Mouse (Mus musculus): ENCODE measurements at regions not wholly inside any gene's neighbourhood (a gene's known extent, or its start where the extent isn't known, plus 50 kb on each side); places are given as distances from the start of the nearest gene placed in this dataset.

- no peak for TF ChIP-seq POLR2A (IDR thresholded peaks at IDR 0.05; ENCODE audit: borderline replicate concordance, extremely low read depth, insufficient read depth, insufficient read length)
- 61% methylated on average over 9 of the region's 9 CpGs for WGBS
- Histone ChIP-seq H3K4me3 (replicated peaks; ENCODE audit: low read length) (no peak overlapping the region), H3K27me3 (ENCODE audit: control insufficient read depth, insufficient read depth, low read length) (no peaks in the 10 kb centered on the region), H3K27ac (replicated peaks; ENCODE audit: low read depth, low read length) (no peak overlapping the region), H3K4me2 (replicated peaks; ENCODE audit: low read depth, low read length, severe bottlenecking) (no peak overlapping the region), H3K9me3 (ENCODE audit: control insufficient read depth, low read length) (no peaks in the 10 kb centered on the region), H3K4me1 (ENCODE audit: control insufficient read depth, insufficient read depth, low read length) (no peaks in the 10 kb centered on the region; the same call in 1 of the 2 replicates), H3K9ac (ENCODE audit: low read depth, low read length, severe bottlenecking) (no peak overlapping the region), H3K36me3 (ENCODE audit: control insufficient read depth, insufficient read depth, low read length) (no peaks in the 10 kb centered on the region)
- DNase-seq (ENCODE audit: low spot score) (no peak), ATAC-seq (ENCODE audit: low FRiP score, low read depth) (no peak)
Measured at GRCm38 (mm10) chr4:137216908-137217497, 60.3 kb upstream of the Wnt4 start.

DNA sequence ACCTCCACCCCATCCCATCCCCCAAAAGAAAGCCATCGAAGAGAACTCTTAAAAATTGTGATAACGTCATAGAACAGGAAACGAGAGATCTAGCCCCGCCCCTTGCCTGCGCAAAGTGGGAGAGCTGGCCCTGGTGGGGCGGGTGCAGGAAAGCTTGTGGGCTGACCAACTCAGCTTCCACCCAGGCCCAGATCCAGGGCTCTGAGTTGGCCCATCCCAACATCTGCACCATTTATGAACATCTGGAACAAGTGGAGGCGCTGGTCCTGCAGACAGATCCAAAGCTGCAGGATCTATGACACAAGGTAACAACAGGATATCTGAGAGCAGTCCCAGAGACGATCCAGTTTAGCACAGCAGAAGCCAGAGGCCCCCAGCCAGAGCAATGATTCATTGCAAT lies 62.7 kb upstream of the Wnt4 start:
- Histone ChIP-seq H3K36me3 (ENCODE audit: control insufficient read depth, insufficient read depth, low read length) (no peaks in the 10 kb centered on the region), H3K9me3 (ENCODE audit: control insufficient read depth, low read length) (no peaks in the 10 kb centered on the region), H3K27me3 (ENCODE audit: control insufficient read depth, insufficient read depth, low read length) (no peaks in the 10 kb centered on the region), H3K27ac (replicated peaks; ENCODE audit: low read depth, low read length) (no peak overlapping the region), H3K4me2 (replicated peaks; ENCODE audit: low read depth, low read length, severe bottlenecking) (no peak overlapping the region), H3K9ac (ENCODE audit: low read depth, low read length, severe bottlenecking) (no peak overlapping the region), H3K4me1 (ENCODE audit: control insufficient read depth, insufficient read depth, low read length) (peaks cover 3% of the 10 kb centered on the region; the same call in 1 of the 2 replicates), H3K4me3 (replicated peaks; ENCODE audit: low read length) (no peak overlapping the region)
- no peak for ATAC-seq (ENCODE audit: low FRiP score, low read depth)
- DNase-seq (ENCODE audit: low spot score): no peak
- WGBS: 60% methylated on average over 8 of the region's 8 CpGs
- no peak for TF ChIP-seq POLR2A (IDR thresholded peaks at IDR 0.05; ENCODE audit: borderline replicate concordance, extremely low read depth, insufficient read depth, insufficient read length)

DNA sequence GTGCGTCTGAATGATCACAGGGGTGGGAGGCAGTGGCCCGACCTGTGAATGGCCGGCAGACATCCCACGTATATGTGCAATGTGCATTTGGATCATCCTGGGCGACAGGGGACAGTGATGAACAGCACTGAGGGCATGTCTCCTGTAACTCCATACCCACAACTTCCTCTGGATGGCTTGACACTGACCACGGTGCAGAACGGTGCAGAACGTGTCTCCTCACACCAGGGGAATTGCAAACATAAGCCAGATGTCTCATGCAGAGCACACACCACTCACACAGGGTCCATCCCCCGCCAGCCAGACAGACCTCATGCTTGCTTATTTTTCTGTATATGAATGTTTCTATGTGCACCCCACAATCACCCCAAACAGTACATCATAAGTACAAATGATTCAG lies 64.4 kb upstream of the Wnt4 start:
- no peak overlapping the region for H3K4me2 ChIP-seq (replicated peaks; ENCODE audit: low read depth, low read length, severe bottlenecking)
- H3K27ac ChIP-seq (replicated peaks; ENCODE audit: low read depth, low read length): no peak overlapping the region
- no peaks in the 10 kb centered on the region for H3K27me3 ChIP-seq (ENCODE audit: control insufficient read depth, insufficient read depth, low read length)
- H3K4me3 ChIP-seq (replicated peaks; ENCODE audit: low read length): no peak overlapping the region
- no peak for DNase-seq (ENCODE audit: low spot score)
- no peaks in the 10 kb centered on the region for H3K9me3 ChIP-seq (ENCODE audit: control insufficient read depth, low read length)
- ATAC-seq (ENCODE audit: low FRiP score, low read depth): no peak
- no peaks in the 10 kb centered on the region for H3K36me3 ChIP-seq (ENCODE audit: control insufficient read depth, insufficient read depth, low read length)
- TF ChIP-seq POLR2A (IDR thresholded peaks at IDR 0.05; ENCODE audit: borderline replicate concordance, extremely low read depth, insufficient read depth, insufficient read length): no peak
- H3K4me1 ChIP-seq (ENCODE audit: control insufficient read depth, insufficient read depth, low read length): peaks cover 3% of the 10 kb centered on the region; the same call in 1 of the 2 replicates
- no peak overlapping the region for H3K9ac ChIP-seq (ENCODE audit: low read depth, low read length, severe bottlenecking)
- 62% methylated on average over 9 of the region's 9 CpGs for WGBS

GRCm38 (mm10) chr4:137212106-137212505 lies 65.2 kb upstream of the Wnt4 start:
- no peak overlapping the region for H3K27ac ChIP-seq (replicated peaks; ENCODE audit: low read depth, low read length)
- ATAC-seq (ENCODE audit: low FRiP score, low read depth): no peak

GRCm38 (mm10) chr4:137211288-137211687 lies 66.0 kb upstream of the Wnt4 start:
- no peaks in the 10 kb centered on the region for H3K36me3 ChIP-seq (ENCODE audit: control insufficient read depth, insufficient read depth, low read length)
- no peak overlapping the region for H3K4me3 ChIP-seq (replicated peaks; ENCODE audit: low read length)
- H3K27me3 ChIP-seq (ENCODE audit: control insufficient read depth, insufficient read depth, low read length): no peaks in the 10 kb centered on the region
- no peak overlapping the region for H3K27ac ChIP-seq (replicated peaks; ENCODE audit: low read depth, low read length)
- H3K4me1 ChIP-seq (ENCODE audit: control insufficient read depth, insufficient read depth, low read length): peaks cover 3% of the 10 kb centered on the region; the same call in 1 of the 2 replicates
- TF ChIP-seq POLR2A (IDR thresholded peaks at IDR 0.05; ENCODE audit: borderline replicate concordance, extremely low read depth, insufficient read depth, insufficient read length): no peak
- DNase-seq (ENCODE audit: low spot score): no peak
- no peak overlapping the region for H3K9ac ChIP-seq (ENCODE audit: low read depth, low read length, severe bottlenecking)
- H3K9me3 ChIP-seq (ENCODE audit: control insufficient read depth, low read length): no peaks in the 10 kb centered on the region
- WGBS: 75% methylated on average over 4 of the region's 4 CpGs
- no peak overlapping the region for H3K4me2 ChIP-seq (replicated peaks; ENCODE audit: low read depth, low read length, severe bottlenecking)
- no peak for ATAC-seq (ENCODE audit: low FRiP score, low read depth)

More at GRCm38 (mm10) chr4:137212106-137212505, 65.2 kb upstream of the Wnt4 start:
- DNase-seq (ENCODE audit: low spot score): no peak
- no peak overlapping the region for H3K9ac ChIP-seq (ENCODE audit: low read depth, low read length, severe bottlenecking)
- H3K4me3 ChIP-seq (replicated peaks; ENCODE audit: low read length): no peak overlapping the region
- no peak overlapping the region for H3K4me2 ChIP-seq (replicated peaks; ENCODE audit: low read depth, low read length, severe bottlenecking)
- H3K4me1 ChIP-seq (ENCODE audit: control insufficient read depth, insufficient read depth, low read length): peaks cover 3% of the 10 kb centered on the region; the same call in 1 of the 2 replicates
- TF ChIP-seq POLR2A (IDR thresholded peaks at IDR 0.05; ENCODE audit: borderline replicate concordance, extremely low read depth, insufficient read depth, insufficient read length): no peak
- no peaks in the 10 kb centered on the region for H3K27me3 ChIP-seq (ENCODE audit: control insufficient read depth, insufficient read depth, low read length)
- H3K9me3 ChIP-seq (ENCODE audit: control insufficient read depth, low read length): no peaks in the 10 kb centered on the region
- H3K36me3 ChIP-seq (ENCODE audit: control insufficient read depth, insufficient read depth, low read length): no peaks in the 10 kb centered on the region
- 51% methylated on average over 14 of the region's 14 CpGs for WGBS
